Mouse (Mus musculus): ENCODE measurements around the gene Exoc3l2.

Gene Exoc3l2

GRCm38 (mm10) chr7:19462884-19463381 is at the start of gene Exoc3l2:
Gene Exoc3l2, plus strand, starts transcription at chr7:19463331.
- DNase-seq (ENCODE audit: low read depth), result no peak

GRCm38 (mm10) chr7:19413525-19413924 is 49.6 kb upstream of the Exoc3l2 start:
- DNase-seq (ENCODE audit: low read depth), result no peak

DNA sequence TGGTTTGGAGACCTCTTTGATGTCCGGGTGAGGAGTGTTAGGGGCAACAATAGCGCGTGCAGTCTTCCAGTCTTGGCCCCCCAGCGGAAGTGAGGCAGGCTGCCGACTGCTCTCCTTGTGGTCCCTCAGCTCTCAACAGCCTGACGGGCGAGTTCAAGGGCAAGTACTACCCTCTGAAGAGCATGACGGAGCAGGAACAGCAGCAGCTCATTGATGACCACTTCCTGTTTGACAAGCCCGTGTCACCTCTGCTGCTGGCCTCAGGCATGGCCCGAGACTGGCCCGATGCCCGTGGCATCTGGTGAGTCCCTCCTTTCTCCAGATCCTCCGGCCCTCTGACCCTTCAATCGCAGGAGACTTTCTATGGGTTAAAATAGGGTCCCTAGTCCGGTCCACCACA is 46.5 kb upstream of the Exoc3l2 start:
- DNase-seq (ENCODE audit: low read depth), result no peak

GRCm38 (mm10) chr7:19420121-19420520 is 43.0 kb upstream of the Exoc3l2 start:
- DNase-seq (ENCODE audit: low read depth), result no peak

DNA sequence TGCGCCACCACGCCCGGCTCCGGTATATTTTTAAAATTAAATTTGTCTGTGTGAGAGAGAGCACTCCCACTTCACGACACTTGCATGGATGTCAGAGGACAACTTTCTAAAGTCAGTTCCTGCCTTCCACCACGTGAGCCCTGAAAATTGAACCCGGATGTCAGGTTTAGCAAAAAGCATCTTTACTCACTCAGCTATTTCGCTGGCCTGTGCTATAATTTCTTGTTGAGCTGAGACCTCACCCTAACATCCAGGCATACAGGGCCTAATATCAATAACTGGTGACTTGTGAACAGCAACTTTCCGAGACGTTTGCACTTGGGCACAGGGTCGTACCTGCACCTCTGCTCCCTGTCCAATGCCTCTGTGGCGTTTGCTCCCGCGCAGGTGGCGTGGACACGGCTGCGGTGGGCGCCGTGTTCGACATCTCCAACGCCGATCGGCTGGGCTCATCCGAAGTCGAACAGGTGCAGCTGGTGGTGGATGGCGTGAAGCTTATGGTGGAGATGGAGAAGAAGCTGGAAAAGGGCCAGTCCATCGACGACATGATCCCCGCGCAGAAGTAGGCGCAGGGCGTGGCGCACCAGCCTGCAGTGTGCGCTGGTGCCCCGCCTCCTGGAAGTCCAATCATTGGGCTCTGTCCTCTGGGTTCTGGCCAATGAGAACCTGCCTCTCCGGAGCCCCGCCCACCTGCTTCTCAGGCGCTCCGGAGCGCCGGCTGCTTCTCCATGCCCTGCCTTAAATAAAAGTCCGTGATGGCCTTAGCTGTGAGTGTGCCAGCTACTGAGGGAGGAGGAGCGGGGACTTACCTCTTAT is 42.1 kb upstream of the Exoc3l2 start:
- no peak for DNase-seq (ENCODE audit: low read depth)

- no peak for DNase-seq (ENCODE audit: low read depth)
Measured at GRCm38 (mm10) chr7:19423083-19423482, 40.0 kb upstream of the Exoc3l2 start.

DNA sequence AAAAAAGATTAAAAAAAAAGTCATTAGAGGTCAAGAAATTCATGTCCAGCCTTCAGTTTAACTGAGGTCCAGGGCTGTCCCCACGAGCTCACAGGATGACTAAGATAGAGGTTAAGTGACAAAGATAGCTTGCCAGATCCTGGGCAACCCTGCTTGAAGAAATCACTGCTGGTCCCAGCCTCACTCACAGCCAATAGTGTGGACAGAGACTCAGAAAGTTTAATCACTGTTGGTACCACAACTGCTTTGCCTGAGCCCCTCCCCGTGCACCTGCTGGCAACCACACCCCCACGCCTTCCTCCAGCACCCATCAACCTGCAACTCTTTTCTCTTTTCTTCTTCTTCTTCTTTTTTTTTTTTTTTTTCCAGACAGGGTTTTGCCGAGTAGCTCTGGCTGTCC is 39.1 kb upstream of the Exoc3l2 start:
- no peak for DNase-seq (ENCODE audit: low read depth)

- no peak for DNase-seq (ENCODE audit: low read depth)
Measured at GRCm38 (mm10) chr7:19426349-19426748, 36.8 kb upstream of the Exoc3l2 start.

- no peak for DNase-seq (ENCODE audit: low read depth)
Measured at GRCm38 (mm10) chr7:19426888-19427287, 36.2 kb upstream of the Exoc3l2 start.

GRCm38 (mm10) chr7:19427999-19428650 is 35.0 kb upstream of the Exoc3l2 start:
- DNase-seq (ENCODE audit: low read depth), result no peak

- DNase-seq (ENCODE audit: low read depth), result no peak
Measured at GRCm38 (mm10) chr7:19429726-19430125, 33.4 kb upstream of the Exoc3l2 start.

- peak; percentile 18 for DNase-seq (ENCODE audit: low read depth)
Measured at GRCm38 (mm10) chr7:19430402-19430801, 32.7 kb upstream of the Exoc3l2 start.

GRCm38 (mm10) chr7:19432475-19432874 is 30.7 kb upstream of the Exoc3l2 start:
- DNase-seq (ENCODE audit: low read depth), result no peak

DNA sequence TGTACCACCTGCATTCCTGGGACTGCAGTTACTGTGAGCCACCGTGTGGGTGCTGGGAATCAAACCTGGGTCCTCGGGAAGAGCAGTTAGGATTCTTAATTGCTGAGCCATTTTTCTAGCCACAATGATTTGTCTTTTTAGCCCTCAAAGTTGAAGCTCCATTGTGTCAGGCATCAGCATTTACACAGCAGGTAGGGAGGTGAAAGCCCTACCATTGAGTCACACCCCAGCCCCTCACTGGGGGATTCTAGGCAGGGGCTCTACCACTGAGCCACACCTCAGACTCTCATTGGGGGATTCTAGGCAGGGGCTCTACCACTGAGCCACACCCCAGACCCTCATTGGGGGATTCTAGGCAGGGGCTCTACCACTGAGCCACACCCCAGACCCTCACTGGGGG is 26.9 kb upstream of the Exoc3l2 start:
- DNase-seq (ENCODE audit: low read depth), result no peak

DNA sequence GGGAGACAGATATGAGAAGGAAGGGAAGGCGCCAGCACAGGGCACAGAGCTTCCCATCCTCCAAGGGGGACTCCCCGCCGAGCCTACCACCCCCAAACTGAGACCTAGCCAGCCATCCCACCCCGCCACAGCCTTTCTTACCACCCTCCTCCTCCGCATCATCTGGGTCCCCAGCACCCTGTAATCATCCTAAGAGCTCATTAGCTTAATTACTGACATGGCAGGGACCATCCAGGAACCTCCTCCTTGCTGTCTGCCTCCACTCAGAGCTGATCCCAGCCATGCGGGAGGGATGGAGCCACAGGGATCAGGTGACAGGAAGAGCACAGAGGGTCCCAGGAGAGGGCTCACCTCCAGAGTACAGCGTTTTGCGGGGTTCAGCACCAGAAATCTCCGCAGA is 26.1 kb upstream of the Exoc3l2 start:
- DNase-seq (ENCODE audit: low read depth), result no peak

- DNase-seq (ENCODE audit: low read depth), result no peak
Measured at GRCm38 (mm10) chr7:19441448-19442091, 21.6 kb upstream of the Exoc3l2 start.

- DNase-seq (ENCODE audit: low read depth), result peak; percentile 92
Measured at GRCm38 (mm10) chr7:19443344-19443743, 19.8 kb upstream of the Exoc3l2 start.

DNA sequence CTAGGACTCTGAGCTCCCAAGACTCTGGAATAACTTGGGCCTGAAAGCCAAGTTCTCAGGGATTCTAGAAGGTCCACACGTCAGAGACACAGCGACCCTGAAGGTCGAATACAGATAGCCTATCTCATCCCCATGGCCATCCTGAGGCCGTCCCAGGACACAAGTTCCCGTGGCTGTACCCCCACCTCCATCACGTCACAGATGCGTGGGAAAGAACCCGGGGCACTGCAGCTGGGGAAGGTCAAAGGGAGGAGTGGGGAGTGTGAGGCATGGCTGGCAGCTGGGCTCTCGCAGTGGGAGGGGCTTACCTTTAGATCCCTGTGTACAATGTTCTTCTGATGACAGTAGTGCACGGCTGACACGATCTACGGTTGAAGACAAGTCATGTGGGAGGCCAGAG is 18.3 kb upstream of the Exoc3l2 start:
- no peak for DNase-seq (ENCODE audit: low read depth)

DNA sequence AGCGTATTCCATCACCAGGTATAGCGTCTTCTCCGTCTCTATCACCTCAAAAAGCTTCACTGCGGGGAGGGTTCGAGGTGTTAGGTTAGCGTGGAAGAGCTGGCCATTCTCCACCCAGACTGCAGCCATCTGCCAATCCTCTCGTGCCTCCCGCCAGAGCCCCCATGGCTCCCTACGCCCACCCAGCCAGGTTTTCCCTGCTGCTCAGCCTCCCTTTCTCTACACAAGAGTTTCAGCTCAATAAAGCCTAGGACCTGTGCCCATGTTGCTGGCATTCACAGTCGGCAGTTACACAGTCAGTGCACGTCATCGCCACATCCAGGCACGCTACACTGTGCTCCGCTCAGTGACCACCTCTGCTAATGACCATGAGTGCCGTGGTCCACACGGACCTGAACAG is 15.4 kb upstream of the Exoc3l2 start:
- DNase-seq (ENCODE audit: low read depth), result no peak

DNA sequence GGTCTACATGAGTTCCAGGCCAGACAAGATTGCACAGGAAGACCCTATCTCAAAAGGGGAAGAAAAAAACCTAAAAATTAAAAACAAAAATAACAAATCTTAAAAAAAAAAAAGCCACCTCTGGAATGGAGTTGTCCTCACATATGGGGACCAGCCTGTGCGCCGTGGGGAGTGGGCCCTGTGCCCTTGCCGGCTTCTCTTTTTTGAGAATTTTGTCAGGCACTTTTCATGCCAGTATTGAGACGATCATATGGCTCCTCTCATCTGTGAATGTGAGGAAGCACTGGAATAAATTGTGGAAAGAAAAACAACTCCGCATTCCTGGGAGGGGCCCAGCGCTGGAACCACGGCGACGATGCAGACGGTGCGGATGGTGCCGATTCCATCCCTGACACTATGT is 14.0 kb upstream of the Exoc3l2 start:
- no peak for DNase-seq (ENCODE audit: low read depth)

- DNase-seq (ENCODE audit: low read depth), result no peak
Measured at GRCm38 (mm10) chr7:19455186-19455585, 7.9 kb upstream of the Exoc3l2 start.

DNA sequence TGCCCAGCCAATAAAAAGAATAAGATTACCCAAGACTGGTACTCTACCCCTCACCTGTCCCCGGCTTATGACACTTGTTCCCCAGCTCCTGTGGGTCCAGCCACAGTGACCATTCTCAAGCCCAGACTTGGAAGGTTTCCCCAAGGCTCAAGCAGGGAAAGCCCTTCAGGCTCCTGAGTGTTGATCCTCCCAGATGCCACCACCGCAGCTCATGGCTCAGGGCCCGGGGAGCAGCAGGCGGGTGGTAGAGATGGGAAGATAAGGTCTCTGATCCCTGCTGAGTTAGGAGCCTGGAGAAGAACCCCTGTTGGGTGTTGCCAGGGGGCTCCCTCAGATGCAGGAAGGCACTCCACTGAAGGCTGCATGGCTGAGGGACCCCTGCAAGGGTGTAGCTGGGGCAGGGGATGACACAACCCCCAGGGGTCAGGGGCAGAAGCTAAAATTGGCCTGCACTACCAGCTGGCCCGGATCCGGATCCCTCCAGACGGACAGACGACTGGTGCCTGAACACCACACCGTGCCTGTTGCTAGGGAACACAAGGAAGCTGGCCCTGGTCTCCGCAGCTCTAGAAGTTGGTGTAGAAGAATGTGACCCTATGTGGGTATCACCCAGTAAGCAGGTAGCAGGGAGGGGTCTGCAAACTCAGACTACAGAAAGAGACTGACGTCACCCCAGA is 7.2 kb upstream of the Exoc3l2 start:
- DNase-seq (ENCODE audit: low read depth), result no peak

Data from NIH3T3 (cell line).